In genomic region chr3:88740147-88740546, GRCm38 (mm10) we compare ENCODE assay signal across 1 mouse cellular context.
TF ChIP-seq lines count a peak whose summit lies in the region.

No protein-coding gene starts in this region.

TF ChIP-seq in MEL, 35 proteins besides CTCF, POLR2A, EP300 and RAD21 (continued from another document):
- TF ChIP-seq ZC3H11A (IDR thresholded peaks at IDR 0.05; ENCODE audit: low read depth, low read length) (peak; percentile 40; the same call in 1 of the 2 replicates), BHLHE40 (IDR thresholded peaks at IDR 0.05; ENCODE audit: borderline replicate concordance, low read depth, low read length) (no peak), MAFK (IDR thresholded peaks at IDR 0.05; ENCODE audit: borderline replicate concordance, low read depth, low read length) (no peak), SMC3 (IDR thresholded peaks at IDR 0.05; ENCODE audit: low read depth, low read length) (peak; percentile 60)
